Mouse (Mus musculus): ENCODE data around the gene Gm49320.

Gene Gm49320

DNA sequence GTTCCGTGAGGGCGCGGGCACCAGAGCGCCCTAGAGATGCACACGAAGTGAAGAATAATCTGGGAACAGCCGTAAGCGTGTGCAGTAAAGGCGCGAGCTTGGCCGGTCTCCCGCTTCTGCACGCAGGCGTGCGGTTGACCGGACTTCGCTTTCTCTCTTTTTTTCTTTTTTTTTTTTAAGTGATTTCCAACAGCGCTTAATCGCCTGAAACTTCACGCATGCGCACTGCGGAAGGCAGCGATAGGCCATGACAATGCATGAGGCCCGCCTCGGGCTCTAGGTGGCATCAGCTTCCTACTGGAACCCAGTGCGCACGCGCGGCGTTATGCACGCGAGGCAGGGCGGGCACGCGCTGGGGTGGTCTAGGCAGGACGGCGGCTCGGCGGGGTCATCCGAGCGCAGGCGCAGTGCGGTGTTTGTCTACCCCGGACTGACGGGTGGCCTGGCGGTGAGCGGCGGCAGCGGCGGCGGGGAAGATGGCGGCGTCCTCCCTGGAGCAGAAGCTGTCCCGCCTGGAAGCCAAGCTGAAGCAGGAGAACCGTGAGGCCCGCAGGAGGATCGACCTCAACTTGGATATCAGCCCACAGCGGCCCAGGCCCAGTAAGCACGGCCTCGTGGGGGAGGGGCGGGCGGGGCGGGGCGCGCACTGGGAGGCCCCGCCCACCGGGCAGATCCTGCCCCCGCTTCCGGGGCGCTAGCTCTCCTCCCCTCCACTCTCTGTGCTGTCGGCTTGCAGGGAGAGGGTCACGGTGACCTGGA is at the start of gene Gm49320, which contains the start of gene Map2k7:
Gm49320 (plus strand) TSS at position 432 of the 759 bp plus-strand sequence.
Map2k7 (plus strand) TSS at position 307 of the 759 bp plus-strand sequence.
- peak; percentile 100 for DNase-seq (ENCODE audit: low spot score)

DNA sequence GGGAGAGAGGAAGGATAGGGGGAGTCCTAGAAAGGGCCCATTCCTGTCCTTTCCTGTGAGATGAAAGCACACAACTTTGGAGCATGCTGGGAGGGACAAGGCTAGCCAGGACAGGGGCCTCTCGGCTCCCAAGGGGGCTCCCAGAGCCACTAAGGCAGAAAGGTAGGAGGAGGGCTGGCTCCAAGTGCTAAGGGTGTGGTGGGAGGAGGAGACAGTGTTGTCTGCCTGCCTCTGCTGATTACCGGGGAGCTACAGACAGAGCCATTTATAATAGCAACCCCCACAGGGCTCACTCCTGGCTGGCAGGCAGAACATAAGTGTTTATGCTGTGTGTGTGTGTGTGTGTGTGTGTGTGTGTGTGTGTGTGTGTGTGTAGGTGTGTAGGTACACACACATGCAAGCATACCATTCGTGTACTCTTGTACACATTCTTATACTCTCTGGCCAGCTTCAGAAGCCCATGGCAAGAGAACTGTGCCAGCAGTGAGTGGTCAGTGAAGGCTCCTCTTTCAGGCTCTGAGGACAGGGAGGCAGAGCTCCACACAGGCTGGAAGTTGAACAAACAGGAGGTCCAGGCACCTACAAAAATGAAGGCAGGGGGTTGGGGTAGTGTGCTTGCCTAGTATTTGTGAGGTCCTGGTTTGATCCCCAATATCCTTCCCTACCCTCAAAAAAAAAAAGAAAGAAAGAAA is 49.5 kb upstream of the Gm49320 start:
- DNase-seq (ENCODE audit: low spot score) = no peak

DNA sequence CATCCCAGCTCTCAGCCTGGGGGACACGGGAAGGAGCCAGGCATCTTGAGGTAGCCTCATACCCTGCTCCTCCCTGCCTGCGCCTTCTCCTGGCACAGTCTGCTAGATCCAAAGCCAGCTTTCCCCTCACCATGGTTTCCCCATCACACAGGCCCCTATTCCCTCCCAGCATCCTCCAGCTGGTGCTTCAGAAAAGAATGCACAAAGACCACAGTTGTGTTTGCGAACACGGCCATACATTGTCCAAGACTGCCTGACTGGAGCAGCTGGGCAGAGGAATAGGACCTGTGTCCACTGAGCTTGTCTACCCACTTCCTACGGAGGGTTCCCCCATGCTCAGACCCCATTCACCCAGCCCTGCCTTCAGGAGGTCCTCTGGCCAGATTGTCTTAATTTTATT is 46.4 kb upstream of the Gm49320 start:
- no peak for DNase-seq (ENCODE audit: low spot score)

DNA sequence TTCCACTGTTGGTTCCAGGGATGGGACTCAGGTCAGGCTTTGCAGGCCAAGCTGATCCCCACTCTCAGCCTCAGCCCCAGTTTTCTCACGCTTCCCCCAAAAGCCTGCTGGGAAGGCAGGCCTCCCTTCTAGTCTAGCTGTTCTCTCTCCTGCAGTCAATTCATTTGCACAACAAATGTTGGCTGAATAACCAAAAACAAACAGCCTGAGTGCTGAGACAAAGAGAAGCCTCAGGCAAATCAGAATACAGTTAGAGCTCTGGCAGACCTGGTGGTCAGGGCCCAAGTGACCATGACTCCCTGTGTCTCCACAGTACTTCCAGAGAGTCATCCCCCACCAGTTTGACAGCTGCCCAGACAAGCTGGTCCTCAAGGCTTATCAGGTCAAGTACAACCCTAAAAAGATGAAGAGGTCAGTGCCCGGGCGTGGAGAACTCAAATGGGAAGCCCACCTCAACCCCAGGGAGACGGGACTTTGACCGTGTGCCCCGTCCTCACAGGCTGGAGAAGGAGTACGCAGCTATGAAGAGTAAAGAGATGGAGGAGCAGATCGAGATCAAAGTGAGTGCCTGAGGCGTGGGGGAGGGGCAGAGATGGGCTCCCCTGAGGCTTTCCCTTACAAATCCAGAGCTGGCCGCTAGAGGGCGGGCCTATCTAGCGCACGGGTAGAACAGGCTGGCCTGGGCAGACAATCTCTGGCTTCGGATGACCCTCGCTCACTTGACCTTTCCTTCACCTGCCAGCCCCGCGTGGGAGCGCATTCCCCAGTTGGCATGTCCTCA is 45.7 kb upstream of the Gm49320 start:
- peak; percentile 87 for DNase-seq (ENCODE audit: low spot score)

DNA sequence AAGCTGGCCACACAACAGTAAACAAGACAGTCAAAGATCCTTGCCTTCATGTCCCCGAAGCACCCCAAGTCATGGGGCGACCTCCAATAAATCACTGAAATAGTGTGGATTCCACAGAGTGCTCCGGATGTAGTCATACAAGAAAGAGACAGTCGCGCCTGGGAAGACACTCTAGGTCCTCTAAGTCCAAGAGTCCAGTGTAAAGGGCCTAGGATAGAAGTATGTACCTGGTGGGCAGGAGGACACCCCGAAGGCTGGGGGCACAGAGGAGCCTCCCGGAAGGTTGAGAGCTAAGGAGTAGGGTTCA is 45.1 kb upstream of the Gm49320 start:
- no peak for DNase-seq (ENCODE audit: low spot score)

GRCm38 (mm10) chr8:4201321-4201720 is 37.3 kb upstream of the Gm49320 start:
- DNase-seq (ENCODE audit: low spot score) = no peak

DNA sequence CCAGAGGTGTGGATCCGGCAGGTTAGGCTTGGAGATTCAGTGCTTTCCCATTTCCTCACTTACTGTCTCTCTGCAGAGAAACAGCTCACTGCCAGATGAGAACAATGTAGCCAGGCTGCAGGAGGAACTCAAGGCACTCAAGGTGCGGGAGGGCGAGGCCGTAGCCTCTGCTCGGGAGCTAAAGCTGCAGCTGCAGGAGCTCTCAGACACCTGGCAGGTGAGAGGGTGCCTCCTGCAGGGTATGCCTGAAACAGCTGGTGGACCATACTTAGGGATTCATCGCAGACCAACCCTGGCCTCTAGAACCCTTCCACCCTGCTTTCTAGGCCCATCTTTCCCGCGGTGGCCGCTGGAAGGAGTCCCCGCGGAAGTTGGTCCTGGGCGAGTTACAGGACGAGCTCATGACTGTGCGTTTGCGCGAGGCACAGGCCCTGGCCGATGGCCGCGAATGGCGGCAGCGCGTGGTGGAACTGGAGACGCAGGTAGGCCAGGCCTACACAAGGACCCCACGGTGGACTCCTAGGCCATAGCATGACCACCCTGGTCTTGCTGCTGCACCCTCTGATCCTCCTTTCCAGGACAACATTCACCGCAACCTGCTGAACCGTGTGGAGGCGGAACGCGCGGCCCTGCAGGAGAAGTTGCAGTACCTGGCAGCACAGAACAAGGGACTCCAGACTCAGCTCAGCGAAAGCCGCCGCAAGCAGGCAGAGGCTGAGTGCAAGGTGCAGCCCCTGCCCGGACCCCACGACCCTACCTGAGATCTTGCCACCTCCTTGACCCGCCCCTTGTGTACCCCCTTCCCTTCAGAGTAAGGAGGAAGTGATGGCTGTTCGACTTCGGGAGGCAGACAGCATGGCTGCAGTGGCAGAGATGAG is 33.2 kb upstream of the Gm49320 start:
- no peak for DNase-seq (ENCODE audit: low spot score)

GRCm38 (mm10) chr8:4206182-4207015 is 32.3 kb upstream of the Gm49320 start:
- no peak for DNase-seq (ENCODE audit: low spot score)

DNA sequence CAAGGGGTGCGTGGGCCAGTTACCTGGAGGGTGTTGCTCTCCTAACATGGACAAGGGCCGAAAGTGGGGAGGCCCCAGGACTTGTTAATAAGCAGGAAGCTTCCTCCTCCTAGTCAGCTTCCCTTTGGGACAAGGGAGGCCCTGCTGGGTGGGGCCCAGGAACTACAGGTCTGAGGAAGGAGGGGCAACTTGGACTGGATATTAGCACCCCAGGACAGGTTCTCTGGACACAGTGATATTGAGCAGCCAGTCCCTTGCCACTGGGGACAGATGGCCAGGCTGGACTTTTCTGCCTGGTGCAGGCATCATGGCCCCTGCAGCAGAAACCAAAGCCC is 31.7 kb upstream of the Gm49320 start:
- no peak for DNase-seq (ENCODE audit: low spot score)

- no peak for DNase-seq (ENCODE audit: low spot score)
Measured at GRCm38 (mm10) chr8:4211097-4211496, 27.6 kb upstream of the Gm49320 start.

DNA sequence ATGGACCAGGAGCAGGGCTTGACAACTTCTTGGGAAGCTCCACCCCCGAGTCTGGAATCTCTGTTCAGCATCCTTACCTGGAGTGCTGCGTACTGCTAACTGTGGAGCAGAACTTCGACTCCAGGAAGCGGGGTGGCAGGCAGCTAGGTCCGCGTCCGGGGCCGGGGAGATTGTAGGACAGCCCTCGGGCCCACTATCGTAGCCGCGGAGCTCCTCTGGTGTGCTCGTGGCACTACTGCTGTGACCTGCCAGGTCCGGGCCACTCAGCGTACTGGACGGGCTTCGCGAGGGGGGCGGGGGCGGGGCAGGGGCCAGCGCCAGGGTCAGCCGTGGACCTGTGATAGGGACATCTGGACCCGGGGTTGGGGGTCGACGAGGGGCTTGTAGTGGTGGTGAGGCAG is 25.9 kb upstream of the Gm49320 start:
- DNase-seq (ENCODE audit: low spot score) = no peak

DNA sequence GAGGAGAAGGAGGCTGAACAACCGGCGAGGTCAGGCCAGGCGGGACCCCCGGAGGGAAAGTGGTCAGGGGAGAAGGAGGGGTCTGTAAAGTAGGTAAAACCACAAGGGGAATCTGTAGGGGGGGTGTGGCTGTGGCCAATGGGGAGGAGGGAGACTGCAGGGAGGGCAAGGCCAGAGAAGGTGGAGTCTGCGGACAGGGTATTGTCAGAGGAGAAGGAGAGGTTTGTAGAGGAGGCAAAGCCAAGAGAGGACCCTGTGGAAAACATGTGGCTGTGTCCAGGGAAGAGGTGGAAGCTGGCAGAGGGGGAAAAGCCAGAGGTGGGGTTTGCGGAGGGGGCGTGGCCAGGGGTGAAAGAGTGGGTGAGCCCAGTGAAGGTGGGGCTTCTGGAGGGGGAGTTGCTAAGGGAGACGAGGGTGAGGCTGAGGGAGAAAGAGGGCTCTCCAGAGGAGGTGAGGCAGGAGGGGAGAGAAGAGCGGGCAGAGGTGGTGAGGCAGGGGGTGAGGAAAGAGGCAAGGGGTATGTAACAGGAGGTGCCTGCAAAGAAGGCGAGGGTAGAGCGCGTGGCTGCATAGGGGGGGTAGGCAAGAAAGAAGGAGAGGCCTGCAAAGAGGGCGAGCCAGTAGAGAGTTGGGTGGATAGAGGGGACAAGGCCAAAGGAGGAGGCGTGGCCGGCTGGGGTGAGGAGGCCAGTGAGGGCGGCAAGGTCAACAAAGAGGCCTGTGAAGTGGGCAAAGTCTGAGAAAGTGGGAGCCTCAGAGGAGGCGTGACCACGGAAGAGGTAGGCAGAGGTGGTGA is 25.3 kb upstream of the Gm49320 start:
- DNase-seq (ENCODE audit: low spot score) = no peak

- no peak for DNase-seq (ENCODE audit: low spot score)
Measured at GRCm38 (mm10) chr8:4214006-4214980, 24.4 kb upstream of the Gm49320 start.

- DNase-seq (ENCODE audit: low spot score) = no peak
Measured at GRCm38 (mm10) chr8:4216296-4216695, 22.4 kb upstream of the Gm49320 start.

GRCm38 (mm10) chr8:4216791-4217621 is 21.7 kb upstream of the Gm49320 start, which contains the start of gene Prr36:
Gene Prr36 (minus strand): TSS chr8:4217459.
- DNase-seq (ENCODE audit: low spot score) = peak; percentile 61

DNA sequence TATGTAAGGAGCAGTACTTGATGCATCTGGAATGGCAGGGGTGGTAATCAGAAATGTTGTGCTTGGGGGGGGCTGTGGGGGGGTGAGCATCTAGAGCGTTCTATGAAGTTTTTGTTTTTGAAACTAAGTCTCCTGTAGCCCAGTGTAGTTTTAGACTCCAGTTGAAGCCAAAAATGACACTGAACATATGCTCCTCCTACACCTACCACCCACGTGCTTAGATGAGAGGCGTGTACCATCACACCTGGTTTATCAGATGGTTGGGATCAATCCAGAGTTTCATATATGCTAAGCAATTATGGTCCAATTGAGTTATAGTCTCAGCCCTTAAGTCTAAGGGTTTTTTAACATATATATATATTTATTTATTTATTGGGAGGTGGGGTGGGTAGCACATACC is 19.0 kb upstream of the Gm49320 start:
- DNase-seq (ENCODE audit: low spot score) = no peak

- no peak for DNase-seq (ENCODE audit: low spot score)
Measured at GRCm38 (mm10) chr8:4222059-4222458, 16.6 kb upstream of the Gm49320 start.

DNA sequence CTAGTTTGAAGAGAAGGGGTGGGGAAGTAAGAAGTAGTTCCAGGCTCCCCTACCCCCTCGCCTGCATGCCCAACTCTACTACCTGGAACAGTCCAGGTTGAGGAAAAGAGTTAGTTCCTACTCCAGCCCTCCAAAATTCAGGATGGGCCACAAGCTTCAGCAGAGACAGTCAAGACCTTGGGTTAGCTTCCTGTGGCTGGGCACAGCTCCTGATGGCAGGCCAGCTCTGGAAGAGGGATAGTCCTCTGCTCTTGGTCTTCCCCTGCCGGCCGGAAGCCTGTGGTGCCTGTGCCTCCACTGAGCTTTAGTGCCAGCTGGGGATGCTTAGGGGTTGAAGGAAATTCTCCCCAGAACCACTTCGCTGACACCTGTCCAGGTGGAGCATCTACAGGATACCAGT is 12.3 kb upstream of the Gm49320 start:
- DNase-seq (ENCODE audit: low spot score) = no peak
